Mouse (Mus musculus): ENCODE measurements at regions not wholly inside any gene's neighbourhood (a gene's known extent, or its start where the extent isn't known, plus 50 kb on each side); places are given as distances from the start of the nearest gene placed in this dataset.

GRCm38 (mm10) chr11:39794183-39794652, 900.8 kb downstream of the Mat2b start:
- peak; percentile 31 to 41 for DNase-seq (ENCODE audit: low spot score in 2 of 2)

GRCm38 (mm10) chr11:39792112-39792511, 902.9 kb downstream of the Mat2b start:
- DNase-seq (ENCODE audit: low spot score in 2 of 2): no peak

Data from layer of hippocampus, postnatal 10 days (tissue).